Mouse (Mus musculus) bone marrow, adult 2 months (tissue): ENCODE results near the gene Cdc14a.

Source experiments
- CTCF ChIP-seq: fragments of 200-500 bp; IDR thresholded peaks from 2 replicates; pipeline ENCODE4 v1.5.1; 2011; ENCODE audit warnings: low read length, control low read depth; ENCODE audit not compliant: control insufficient read depth, insufficient read depth
- POLR2A ChIP-seq: fragments of 200-500 bp; IDR thresholded peaks from 2 replicates; pipeline ENCODE4 v1.6.1; 2011; ENCODE audit warnings: low read depth, mild to moderate bottlenecking, control low read depth, low read length, borderline replicate concordance; ENCODE audit not compliant: control insufficient read depth

- TF ChIP-seq POLR2A (no peak), CTCF (no peak)
Observed at GRCm38 (mm10) chr3:116357866-116358265, 66.0 kb downstream of the Cdc14a start.
